Mouse (Mus musculus) skeletal muscle tissue, adult 2 months (tissue): ENCODE data around the gene Col9a1.

Experiments
- DNase-seq: peaks from one replicate; pipeline ENCODE4 v3.0.0-alpha.2; 2012; ENCODE audit warnings: low read depth, low spot score

Col9a1 gene

DNA sequence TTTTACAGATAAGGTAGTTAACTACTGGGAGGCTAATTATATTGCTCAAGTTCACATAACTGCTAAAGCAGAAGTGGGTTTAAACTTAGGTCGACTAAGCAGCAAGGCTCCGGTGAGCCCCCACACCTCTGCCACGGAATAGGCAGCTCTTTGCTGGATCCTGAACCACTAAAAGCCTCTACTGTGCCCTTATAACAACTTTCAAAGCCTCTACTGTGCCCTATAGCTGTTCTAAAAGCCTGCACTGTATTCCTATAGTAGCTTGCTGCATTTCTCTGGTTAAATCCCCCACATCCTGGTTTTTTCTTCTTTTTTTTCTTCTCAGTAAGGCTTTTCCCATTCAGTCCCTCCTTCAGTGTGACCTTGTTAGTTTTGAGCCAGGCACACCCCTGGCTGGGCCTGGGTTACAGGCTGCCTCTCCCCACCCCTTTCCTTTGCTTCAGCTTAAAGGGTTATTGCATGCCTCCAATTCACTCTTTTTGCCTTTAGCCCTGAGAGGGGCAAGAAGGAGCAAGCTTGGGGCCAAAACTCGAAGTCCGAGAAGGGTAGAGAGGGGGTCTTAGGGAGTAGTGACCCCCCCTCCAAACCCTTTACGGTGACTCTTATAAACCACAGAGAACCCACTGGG lies at the start of gene Col9a1:
Col9a1 (plus strand) TSS at position 387 of the 628 bp plus-strand sequence.
- no peak for DNase-seq

DNA sequence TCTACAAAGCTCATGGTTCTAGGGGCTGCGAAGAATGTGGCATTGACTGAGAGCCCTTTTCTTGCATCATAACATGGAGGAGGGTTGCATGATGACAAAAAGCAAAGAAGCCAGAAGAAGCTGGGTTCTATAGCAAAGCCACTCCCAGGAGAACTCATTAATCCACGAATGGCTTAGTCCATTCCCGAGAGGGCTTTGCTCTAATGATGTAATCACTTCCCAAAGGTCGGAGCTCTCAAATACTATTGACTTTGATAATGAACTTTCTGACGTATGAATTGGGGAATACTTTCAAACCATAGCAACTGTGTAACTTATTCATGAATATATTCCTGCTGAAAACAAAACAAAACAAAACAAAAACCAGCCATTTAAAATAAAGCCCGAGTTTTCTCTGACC lies 49.5 kb upstream of the Col9a1 start:
- DNase-seq: no peak

DNA sequence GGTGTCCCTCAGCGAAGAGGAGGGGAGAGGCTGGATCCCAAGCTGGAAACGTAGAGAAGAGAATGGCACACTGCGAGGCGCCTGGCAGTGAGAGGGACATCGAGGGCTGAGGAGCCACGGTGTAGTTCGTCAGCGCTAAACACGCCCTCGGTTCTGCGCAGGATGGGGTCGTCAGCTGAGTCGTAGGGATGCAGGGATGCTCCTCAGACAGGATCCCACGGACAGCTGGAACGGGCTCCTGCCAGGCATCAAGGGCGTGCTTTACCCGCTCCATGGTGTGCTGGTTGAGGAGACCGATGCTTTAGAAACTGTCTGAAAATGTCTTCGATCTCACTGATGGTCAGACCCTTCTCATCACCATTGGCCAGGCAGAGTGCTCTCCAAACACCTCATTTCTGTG lies 43.6 kb upstream of the Col9a1 start:
- DNase-seq: no peak

DNA sequence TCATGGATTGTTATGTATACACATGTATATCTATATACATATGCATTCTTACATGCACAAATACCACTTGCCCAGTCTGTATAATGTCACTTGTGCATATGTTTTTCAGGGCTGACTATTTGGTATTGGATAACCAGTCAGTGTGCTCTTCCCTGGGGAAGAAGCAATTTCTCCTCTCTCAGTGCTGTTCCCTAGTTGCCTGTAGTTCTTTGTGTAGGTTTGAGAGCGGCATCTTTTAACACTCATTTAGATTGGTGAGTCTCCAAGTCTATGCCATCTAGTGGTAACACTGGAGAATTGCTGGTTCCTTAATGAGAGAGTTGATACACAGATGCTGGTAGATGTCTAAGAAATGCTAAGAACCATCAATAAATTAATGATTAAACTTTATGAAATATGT lies 42.6 kb upstream of the Col9a1 start:
- no peak for DNase-seq

DNA sequence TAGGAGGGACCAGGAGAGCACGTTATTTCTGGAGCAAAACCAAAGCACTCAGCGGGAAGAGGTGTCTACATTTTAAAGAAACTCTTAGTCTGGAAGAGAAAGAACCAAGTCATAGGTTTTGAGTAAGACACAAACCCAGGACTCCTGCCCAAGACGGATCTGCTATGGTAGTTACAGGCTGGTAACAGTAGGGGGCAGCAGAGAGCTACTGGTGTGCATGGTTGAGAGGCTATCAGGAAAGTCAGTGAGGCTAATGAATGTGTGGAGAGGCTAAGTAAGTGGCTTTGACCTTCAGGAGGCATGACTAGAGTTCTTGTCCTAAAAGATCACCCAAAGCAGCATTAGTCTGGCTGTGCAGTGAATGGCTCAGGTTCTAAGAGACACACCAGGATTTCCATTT lies 40.3 kb upstream of the Col9a1 start:
- DNase-seq: peak; percentile 24

DNA sequence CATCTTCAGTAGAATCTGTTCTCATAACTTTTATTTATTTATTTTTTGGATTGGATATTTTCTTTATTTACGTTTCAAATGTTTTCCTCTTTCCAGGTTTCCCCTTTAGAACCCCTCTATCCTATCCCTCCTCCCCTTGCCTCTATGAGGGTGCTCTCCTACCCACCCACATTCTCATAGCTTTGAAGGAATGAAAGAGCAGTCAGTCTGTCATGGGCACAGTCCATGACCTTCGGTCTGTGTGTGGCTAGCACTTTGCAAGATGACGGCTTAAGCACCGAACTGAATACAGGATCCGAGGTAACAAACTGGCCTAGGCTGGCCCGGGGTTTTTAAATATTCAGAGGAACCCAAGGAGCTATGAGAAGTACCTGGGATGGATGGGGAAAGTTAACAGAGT lies 36.9 kb upstream of the Col9a1 start:
- no peak for DNase-seq

DNA sequence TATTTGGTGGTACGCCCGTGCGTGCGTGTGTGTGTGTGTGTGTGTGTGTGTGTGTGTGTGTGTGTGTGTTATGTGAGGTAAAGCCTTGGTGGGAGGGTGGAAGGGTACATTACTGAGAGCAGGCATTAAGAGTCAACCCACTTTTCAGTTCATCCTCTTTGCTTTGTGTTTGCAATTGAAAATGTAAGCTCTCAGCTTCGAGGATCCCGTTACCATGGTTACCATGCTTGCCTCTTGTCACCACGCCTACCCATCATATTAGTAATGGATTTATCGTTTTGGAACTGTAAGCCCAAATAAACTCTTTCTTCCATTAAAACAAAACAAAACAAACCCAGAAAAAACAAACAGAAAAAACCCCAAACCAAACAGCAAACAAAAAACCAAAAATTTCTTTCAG lies 33.9 kb upstream of the Col9a1 start:
- DNase-seq: no peak

DNA sequence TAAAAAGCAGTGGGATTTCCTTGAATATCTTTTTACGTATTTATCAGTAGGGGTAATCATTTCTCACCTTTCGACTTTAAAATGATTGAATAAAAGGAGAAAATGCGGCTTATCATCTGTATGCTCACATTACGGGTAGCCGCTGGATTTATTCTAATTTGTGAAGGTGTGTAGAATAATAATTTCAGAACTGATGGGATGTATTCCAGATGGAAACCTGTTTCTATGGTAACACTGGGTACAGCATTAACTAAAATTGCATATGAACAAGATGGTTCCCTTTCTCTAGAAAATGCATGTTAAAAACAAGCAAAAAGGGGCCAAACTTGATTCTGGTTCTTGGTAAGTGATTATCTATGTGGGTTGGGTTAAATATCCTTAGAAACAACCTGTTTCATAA lies 19.7 kb upstream of the Col9a1 start:
- no peak for DNase-seq

DNA sequence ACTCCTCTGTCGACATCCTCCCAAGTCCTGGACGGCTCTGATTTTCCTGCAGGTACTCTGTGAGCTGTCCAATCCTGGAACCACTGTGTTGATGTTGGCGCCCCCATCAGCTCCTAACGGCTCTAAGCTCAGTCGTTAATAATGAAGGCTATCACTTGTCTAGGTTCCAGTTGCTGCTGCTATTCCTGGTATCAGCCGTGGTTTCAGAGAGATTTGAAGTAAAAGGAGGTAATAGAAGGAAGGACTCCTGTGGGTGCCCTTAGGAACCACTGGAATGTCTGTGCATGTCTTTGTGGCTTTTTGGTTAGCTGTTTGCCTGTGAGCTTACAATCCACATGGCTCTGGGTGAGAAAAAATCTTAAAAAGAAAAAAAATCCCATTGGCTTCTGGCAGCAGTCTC lies 8.0 kb upstream of the Col9a1 start:
- DNase-seq: no peak

DNA sequence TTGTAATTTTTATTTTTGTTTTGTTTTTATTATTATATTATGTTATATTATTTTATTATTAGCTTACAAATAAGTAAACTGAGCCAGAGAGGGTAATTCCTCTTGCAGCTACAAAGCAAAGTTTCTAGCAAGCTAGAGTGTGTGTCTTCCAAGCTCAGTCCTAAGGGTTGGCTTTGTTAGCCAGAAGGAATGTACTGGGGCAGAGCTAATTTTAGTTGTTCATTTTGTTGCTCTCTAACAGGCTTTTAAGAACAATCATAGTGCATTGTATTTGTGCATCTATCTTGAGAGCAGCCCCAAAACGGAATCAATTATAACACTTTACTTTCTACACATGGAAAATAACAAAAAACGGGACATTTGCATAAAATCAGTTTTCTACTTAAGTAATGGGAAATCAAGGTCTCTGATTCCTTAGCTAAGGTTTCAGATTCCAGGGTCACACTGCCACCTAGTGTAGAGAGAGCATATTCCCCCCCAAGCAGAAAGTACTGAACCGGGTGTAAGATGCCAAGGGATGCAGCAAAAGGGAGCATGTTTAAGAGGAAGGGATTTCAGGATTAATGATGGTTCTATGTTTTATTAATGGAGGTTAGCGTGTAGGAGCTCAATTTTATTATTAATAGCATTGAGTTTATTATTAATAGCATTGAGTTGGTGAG lies 6.1 kb upstream of the Col9a1 start:
- DNase-seq: no peak

DNA sequence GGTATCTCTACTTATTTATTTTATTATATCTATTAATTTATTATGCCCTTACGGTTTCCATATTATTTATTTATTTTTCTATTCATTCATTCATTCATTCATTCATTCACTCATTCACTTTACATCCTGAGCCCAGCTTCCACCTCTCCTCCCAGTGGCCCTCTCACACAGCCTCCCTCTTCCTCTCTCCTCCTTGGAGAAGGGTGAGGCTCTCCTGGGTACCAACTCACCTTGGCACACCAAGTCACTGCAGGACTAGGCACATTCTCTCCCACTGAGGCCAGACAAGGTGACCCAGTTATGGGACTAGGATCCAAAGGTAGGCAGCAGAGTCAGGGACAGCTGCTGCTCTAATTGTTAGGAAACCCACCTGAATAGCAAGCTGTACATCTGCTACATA lies 5.5 kb upstream of the Col9a1 start:
- no peak for DNase-seq

DNA sequence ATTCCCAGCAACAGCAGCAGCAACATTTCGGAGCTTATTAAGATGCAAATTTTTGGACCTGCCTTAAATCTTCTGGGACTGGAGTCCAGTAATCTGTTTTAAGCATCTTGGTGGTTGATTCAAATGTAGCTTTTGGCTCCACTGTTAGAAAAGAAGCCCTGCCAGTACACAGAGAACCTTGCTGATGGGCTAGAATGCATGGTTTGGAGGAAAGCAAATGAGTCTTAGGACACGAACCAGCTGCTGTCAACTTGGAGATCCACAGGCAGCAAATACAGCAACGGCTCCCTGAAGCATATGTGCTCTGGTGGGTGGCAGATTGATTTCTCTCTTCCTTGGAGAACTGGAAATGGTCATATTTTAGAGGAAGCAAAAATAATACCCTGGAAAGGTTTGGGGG lies 4.8 kb upstream of the Col9a1 start:
- no peak for DNase-seq

DNA sequence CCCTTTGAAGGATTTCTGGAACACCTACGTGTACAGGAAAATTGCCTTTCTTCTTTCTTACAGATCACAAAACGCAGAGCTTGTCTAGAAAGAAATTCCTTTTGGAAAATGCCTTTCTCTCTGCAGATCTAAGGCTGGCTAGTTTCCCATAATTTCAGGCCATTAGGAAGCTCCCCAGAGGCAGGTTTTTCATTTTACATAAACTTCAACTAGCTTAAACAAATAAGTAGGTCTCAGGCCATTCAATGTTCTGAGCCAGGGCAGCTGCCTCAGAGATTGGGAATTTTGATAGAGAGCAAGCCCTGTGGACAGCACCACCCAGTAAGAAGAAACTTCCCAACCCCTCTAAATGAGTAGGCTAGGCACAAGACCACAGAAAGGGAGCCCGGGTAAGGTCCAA lies 1.6 kb upstream of the Col9a1 start:
- no peak for DNase-seq

DNA sequence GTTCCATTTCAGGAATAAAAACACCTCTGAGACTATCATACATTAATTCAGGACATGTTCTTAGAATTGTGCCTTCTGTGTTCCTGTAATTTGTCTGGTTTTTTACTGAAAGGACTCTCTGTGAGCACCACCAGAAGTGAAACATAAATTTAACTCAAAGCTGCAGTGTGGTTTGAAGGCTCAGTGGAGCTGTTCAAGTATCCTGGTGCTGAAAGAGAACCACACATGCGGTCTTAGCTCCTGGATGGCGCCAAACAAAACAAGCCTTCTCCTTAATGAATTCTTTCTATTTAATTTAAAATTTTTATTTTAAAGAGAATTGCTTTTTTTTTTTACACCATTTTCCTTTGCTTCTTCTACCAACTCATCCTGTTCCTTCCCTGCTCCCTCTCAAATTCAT lies 2.4 kb downstream of the Col9a1 start:
- DNase-seq: no peak

DNA sequence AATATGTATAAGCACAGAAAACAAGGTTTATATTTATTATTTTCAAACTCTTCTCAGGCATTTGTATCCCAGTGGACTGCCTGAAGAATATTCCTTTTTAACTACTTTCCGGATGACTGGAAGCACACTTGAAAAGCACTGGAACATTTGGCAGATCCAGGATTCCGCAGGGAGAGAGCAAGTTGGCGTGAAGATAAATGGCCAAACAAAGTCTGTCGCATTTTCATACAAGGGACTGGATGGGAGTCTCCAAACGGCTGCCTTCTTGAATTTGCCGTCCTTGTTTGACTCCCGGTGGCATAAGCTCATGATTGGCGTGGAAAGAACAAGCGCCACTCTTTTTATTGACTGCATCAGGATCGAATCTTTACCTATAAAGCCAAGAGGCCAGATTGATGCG lies 7.6 kb downstream of the Col9a1 start:
- no peak for DNase-seq

DNA sequence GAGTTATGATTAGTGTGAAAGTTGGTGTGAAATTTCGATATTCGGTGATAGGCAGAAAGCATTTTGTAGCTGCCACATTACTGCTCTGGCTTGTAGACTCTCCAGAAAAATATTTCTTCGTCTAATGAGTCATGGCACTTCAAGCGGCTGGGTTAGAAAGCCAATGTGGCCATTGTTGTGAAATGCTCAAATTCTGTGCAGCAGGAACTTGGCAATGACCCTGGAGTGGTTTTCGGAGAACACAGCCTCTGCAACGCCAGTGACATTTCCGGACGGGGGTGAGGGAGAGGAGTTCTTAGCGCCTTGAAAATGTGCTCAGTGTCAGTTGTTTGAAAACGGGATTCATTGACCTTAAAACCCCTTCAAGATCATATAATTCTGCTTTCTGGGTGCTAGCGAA lies 9.6 kb downstream of the Col9a1 start:
- no peak for DNase-seq

DNA sequence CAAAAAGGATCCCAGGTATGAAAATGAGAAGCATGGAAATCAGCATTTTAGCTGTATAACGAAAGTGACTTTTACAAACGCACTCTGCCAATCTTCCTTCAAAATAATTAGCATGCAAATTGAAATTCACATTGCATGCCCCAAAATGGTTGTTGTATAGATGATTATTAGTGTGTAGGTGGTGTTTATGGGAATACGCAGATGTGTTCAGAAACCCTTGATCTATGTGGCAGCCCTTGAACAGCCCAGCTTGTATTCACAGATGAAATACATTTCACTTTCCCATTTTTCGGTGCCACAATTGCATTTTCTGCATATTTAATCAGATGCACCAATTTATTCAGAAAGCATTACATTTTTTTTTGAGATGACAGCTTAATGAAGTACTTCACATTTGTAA lies 14.3 kb downstream of the Col9a1 start:
- DNase-seq: no peak

DNA sequence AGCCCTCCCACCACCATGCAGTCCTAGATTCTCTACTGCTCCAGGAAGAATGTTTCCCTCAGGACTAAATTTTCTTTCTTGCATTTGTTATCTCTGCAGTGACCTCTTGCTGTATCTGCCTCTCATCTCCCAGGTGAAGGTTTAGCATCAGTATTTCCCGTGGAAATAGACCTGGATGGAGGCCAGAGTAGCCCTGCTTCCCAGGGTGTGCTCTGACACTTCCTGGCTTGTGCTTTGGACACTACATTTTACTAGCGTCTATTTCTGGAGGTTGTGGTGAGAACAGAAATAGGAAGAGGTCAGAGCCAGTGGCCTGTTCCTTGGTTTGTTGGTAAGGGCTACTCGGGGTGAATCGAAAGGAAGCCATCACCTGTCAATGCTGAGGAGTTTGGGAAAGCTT lies 16.7 kb downstream of the Col9a1 start:
- DNase-seq: peak; percentile 25

DNA sequence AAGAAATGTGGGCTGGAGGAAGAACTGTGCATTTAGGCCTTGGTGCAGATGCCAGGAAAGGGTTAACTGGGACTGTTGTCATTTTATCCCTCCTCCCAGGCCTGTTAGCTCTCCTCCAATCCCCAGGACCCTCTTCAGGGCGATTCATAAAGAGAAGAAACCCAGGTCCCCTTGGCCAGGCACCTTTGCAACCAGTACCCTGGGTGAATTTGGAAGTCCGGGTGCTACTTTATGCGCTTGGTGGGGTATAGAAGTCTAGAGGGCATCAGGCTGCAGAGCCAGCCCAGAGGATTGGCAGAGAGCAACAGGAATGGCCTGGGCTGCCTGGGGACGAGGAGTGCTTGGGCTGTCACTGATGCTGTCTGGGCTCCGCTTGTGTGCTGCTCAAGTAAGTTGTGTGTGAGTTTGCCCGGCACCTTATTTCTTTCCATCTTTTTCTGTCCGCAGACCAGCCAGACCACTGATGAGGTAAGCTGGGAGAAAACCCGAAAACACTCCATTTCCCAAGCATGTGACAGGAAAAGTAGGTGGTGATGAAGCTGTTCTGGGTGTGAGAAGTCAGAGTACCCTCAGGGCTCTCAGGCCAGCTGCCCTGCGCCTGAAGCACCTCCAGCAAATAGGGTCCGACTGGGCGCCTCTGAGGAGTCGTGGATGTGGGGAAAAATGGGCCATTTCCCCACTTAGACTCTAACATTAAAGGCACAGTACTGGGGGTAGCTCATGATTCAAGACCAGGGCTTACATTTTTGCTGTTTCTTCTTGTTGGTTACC lies 17.8 kb downstream of the Col9a1 start:
- DNase-seq: no peak

DNA sequence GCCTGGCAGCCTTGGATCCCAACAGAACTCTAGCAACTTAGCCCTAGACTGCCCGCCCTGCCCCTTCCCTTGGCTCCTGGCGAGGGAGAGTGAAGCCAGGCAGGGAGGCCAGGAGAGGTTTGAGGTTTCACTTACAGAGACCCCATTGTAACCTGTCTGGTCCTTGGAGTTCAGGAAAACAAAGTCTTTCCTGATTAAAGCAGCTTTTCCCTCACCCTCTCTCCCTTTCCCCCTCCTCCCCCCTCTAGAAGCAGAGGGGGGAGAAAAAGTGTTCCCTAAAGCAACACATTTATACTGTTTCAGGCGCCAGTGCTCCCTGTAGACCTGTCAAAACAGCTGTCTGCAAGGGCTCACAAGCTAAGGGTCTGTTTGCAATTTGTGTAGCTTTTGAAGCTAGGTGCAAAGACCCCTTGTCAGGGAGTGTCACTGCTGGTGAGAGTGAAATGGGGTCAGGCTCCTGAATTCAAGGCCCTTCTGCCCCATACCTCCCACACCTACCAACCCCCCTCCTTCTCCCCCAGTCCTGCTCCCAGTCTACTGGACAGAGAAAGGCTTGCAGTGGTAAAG lies 18.6 kb downstream of the Col9a1 start:
- no peak for DNase-seq

DNA sequence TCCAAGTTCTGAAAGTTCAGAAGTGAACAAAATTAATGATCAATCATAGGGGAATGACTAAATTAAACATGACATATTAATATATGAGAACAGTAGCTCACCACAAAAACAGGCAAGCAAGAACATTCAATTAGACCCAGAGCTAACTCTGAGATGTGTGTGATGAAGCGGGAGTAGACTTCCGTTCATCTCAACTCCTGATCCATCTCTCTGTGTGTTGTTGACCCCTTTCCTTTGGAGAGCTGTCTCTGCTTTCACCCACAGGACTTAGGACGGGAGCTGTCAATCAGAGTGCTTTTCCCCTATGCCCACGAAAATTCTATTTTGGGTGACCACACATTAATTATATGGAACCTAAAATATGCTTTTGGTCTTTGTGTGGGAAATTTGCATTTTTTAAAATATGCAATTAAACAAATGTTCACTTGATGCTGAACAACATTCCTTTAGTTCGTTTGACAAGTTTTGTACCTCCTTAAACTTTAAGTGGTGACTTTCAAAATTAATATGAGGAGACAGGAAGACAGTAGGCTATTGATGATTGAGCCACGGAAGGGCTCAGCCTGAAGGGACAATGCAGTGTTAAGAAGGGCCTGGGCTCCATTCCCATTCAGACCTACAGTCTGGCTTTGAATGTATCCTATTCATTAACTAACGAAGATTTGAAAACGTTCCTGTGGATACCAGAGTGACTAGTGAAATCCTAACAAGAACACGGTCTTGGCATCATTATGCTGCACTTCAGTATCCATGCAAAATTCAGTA lies 34.4 kb downstream of the Col9a1 start:
- no peak for DNase-seq

DNA sequence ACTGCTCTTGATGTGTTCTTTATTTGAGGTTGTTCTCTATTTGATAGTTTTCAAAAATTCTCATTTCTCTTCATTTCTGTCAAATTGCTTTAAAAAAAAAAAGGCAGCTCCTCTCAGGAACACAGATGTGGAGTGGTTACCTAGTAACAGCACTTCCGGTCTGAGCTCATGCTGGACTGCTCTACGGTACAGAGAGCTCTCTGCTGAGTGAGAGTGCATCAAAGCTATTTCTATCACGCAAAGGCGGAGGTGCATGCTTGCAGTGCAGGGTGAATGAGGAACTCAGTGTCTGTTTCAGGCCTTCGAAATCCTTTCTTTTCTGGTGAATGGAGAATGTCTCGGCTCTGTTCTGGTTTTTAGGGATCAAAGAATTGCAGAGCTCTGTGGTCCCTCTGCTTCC lies 41.6 kb downstream of the Col9a1 start:
- DNase-seq: no peak
